Mouse (Mus musculus) cerebellum, adult 2 months (tissue): ENCODE measurements around the gene Arl9.

Source experiments
- CTCF ChIP-seq: fragments of 200-500 bp; IDR thresholded peaks from 2 replicates; pipeline ENCODE4 v1.5.1; 2011; ENCODE audit warnings: low read depth, mild to moderate bottlenecking, control low read depth, low read length, moderate library complexity, borderline replicate concordance; ENCODE audit not compliant: insufficient read depth
- POLR2A ChIP-seq: fragments of 200-500 bp; IDR thresholded peaks from 2 replicates; pipeline ENCODE4 v1.6.1; 2011; ENCODE audit warnings: low read length, control low read depth, borderline replicate concordance; ENCODE audit not compliant: insufficient read depth

DNA sequence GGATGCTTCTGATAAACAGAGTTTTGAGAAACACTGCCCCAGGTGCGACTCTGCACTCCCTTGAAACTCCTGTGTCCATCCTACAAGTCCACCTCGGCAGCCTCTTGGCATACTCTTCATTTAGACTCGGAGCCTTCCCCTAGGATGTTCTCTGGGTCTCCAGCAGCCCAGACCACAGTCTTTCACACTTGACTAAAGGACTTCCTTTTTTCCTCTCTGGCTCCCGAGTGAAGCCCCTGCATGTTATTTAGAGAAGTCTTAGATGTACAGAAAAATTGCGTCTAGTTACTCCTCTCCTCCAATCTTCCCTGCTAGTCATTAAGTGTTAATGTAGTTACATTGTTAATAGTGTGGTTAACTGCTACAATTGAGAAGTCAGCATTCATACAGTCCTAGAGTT is 40.5 kb downstream of the Arl9 start:
- no peak for TF ChIP-seq POLR2A
- TF ChIP-seq CTCF = no peak
